Mouse (Mus musculus): Measurements from ENCODE around the gene Taf9b.

- TF ChIP-seq MYOG (IDR thresholded peaks at IDR 0.05; ENCODE audit: control insufficient read depth in 1 of 3, insufficient read depth in 1 of 3, insufficient read length in 2 of 3, low read depth in 2 of 3) (no peak), E2F4 (IDR thresholded peaks at IDR 0.05; ENCODE audit: insufficient read depth) (no peak), POLR2A (IDR thresholded peaks at IDR 0.05; ENCODE audit: insufficient read length, low read depth) (no peak), TCF12 (IDR thresholded peaks at IDR 0.05; ENCODE audit: insufficient read depth, poor library complexity, severe bottlenecking) (no peak)
Observed at GRCm38 (mm10) chrX:106189356-106189755, 31.6 kb downstream of the Taf9b start.
